Mouse (Mus musculus): ENCODE data around the gene Tcp11l2.

Gene Tcp11l2

GRCm38 (mm10) chr10:84556120-84556519 lies 20.3 kb upstream of the Tcp11l2 start:
- WGBS: 69% methylated on average over 2 of the region's 2 CpGs

GRCm38 (mm10) chr10:84558511-84558910 lies 17.9 kb upstream of the Tcp11l2 start:
- 90% methylated on average over 1 of the region's 1 CpGs for WGBS

- 93% methylated on average over 4 of the region's 4 CpGs for WGBS
Measured at GRCm38 (mm10) chr10:84559986-84560385, 16.4 kb upstream of the Tcp11l2 start.

- WGBS: 90% methylated on average over 5 of the region's 5 CpGs
Measured at GRCm38 (mm10) chr10:84562121-84562520, 14.3 kb upstream of the Tcp11l2 start.

GRCm38 (mm10) chr10:84562567-84563554 lies 13.6 kb upstream of the Tcp11l2 start:
- WGBS: 75% methylated on average over 13 of the region's 13 CpGs

- 43% methylated on average over 8 of the region's 8 CpGs for WGBS
Measured at GRCm38 (mm10) chr10:84564427-84564826, 12.0 kb upstream of the Tcp11l2 start.

- WGBS: 63% methylated on average over 10 of the region's 10 CpGs
Measured at GRCm38 (mm10) chr10:84571052-84571639, 5.3 kb upstream of the Tcp11l2 start.

- 71% methylated on average over 5 of the region's 5 CpGs for WGBS
Measured at GRCm38 (mm10) chr10:84573671-84574420, 2.6 kb upstream of the Tcp11l2 start.

GRCm38 (mm10) chr10:84576029-84576394 lies 414 bp upstream of the Tcp11l2 start:
- WGBS: under 1% methylated on average over 14 of the region's 14 CpGs

- 1% methylated on average over 38 of the region's 38 CpGs for WGBS
Measured at GRCm38 (mm10) chr10:84577071-84577727, 773 bp downstream of the Tcp11l2 start.

- 84% methylated on average over 10 of the region's 10 CpGs for WGBS
Measured at GRCm38 (mm10) chr10:84578738-84579137, 2.3 kb downstream of the Tcp11l2 start.

- WGBS: 95% methylated on average over 2 of the region's 2 CpGs
Measured at GRCm38 (mm10) chr10:84579527-84579926, 3.1 kb downstream of the Tcp11l2 start.

- WGBS: 86% methylated on average over 8 of the region's 8 CpGs
Measured at GRCm38 (mm10) chr10:84581191-84581590, 4.8 kb downstream of the Tcp11l2 start.

- 48% methylated on average over 7 of the region's 7 CpGs for WGBS
Measured at GRCm38 (mm10) chr10:84582236-84582635, 5.8 kb downstream of the Tcp11l2 start.

- WGBS: 57% methylated on average over 11 of the region's 11 CpGs
Measured at GRCm38 (mm10) chr10:84584451-84585293, 8.2 kb downstream of the Tcp11l2 start.

- 78% methylated on average over 2 of the region's 2 CpGs for WGBS
Measured at GRCm38 (mm10) chr10:84585294-84585650, 8.8 kb downstream of the Tcp11l2 start.

GRCm38 (mm10) chr10:84590956-84591355 lies 14.5 kb downstream of the Tcp11l2 start:
- WGBS: 87% methylated on average over 14 of the region's 14 CpGs

GRCm38 (mm10) chr10:84591640-84592148 lies 15.3 kb downstream of the Tcp11l2 start:
- WGBS: 89% methylated on average over 2 of the region's 2 CpGs

GRCm38 (mm10) chr10:84592745-84593144 lies 16.3 kb downstream of the Tcp11l2 start:
- 62% methylated on average over 3 of the region's 3 CpGs for WGBS

- 58% methylated on average over 3 of the region's 3 CpGs for WGBS
Measured at GRCm38 (mm10) chr10:84597127-84597785, 20.8 kb downstream of the Tcp11l2 start.

Measured in cerebral cortex, adult 2 months (tissue).